Mouse (Mus musculus): Measurements from ENCODE around the gene Sord. TPM values are rescaled to one million over a fixed set of nuclear protein-coding genes. Genes with fewer than 3 reads are reported as not detected.

The Sord gene
- total RNA-seq, 2 experiments from 2014 or later: 15.2 to 18.5 TPM

GRCm38 (mm10) chr2:122241226-122241625, 6.7 kb downstream of the Sord start:
- intact Hi-C loops (cut with DNase I): loop anchor here (5.0 kb wide), 1 partner anchor 169 kb away; no protein-coding TSS in a partner anchor
- no peak for TF ChIP-seq CTCF (IDR thresholded peaks at IDR 0.05)
- DNase-seq (ENCODE audit: extremely low spot score in 1 of 2, low spot score in 2 of 2): no peak
- no peak overlapping the region for H3K4me3 ChIP-seq
- no peak overlapping the region for H3K27ac ChIP-seq

GRCm38 (mm10) chr2:122241935-122242334, 7.4 kb downstream of the Sord start:
- no peak for DNase-seq (ENCODE audit: extremely low spot score in 1 of 2, low spot score in 2 of 2)
- Histone ChIP-seq H3K4me3 (no peak overlapping the region), H3K27ac (no peak overlapping the region)
- no peak for TF ChIP-seq CTCF (IDR thresholded peaks at IDR 0.05)
- intact Hi-C loops (cut with DNase I): loop anchor here (5.0 kb wide), 1 partner anchor 170 kb away; no protein-coding TSS in a partner anchor

- peak; percentile 62 to 74 for DNase-seq (ENCODE audit: extremely low spot score in 1 of 2, low spot score in 2 of 2)
- Histone ChIP-seq H3K27ac (no peak overlapping the region), H3K4me3 (no peak overlapping the region)
- TF ChIP-seq CTCF (IDR thresholded peaks at IDR 0.05): peak; percentile 94
- intact Hi-C loops (cut with DNase I): loop anchor here (1.0 to 5.0 kb wide), 2 partner anchors 49 to 171 kb away; no protein-coding TSS in a partner anchor
Observed at GRCm38 (mm10) chr2:122243671-122244131, 9.2 kb downstream of the Sord start.

GRCm38 (mm10) chr2:122247786-122248185, 13.2 kb downstream of the Sord start:
- no peak for TF ChIP-seq CTCF (IDR thresholded peaks at IDR 0.05)
- Histone ChIP-seq H3K4me3 (no peak overlapping the region), H3K27ac (no peak overlapping the region)
- intact Hi-C loops (cut with DNase I): loop anchor here (5.0 kb wide), 1 partner anchor 55 kb away; no protein-coding TSS in a partner anchor
- no peak for DNase-seq (ENCODE audit: extremely low spot score in 1 of 2, low spot score in 2 of 2)

GRCm38 (mm10) chr2:122255997-122256396, 21.4 kb downstream of the Sord start:
- no peak for TF ChIP-seq CTCF (IDR thresholded peaks at IDR 0.05)
- DNase-seq (ENCODE audit: extremely low spot score in 1 of 2, low spot score in 2 of 2): peak; percentile 24 to 30
- H3K4me3 ChIP-seq: no peak overlapping the region
- H3K27ac ChIP-seq: no peak overlapping the region
- intact Hi-C loops (cut with DNase I): no loop called here

GRCm38 (mm10) chr2:122260729-122261128, 26.2 kb downstream of the Sord start:
- no peak overlapping the region for H3K27ac ChIP-seq
- DNase-seq (ENCODE audit: extremely low spot score in 1 of 2, low spot score in 2 of 2): no peak
- no peak for TF ChIP-seq CTCF (IDR thresholded peaks at IDR 0.05)

GRCm38 (mm10) chr2:122264690-122265089, 30.1 kb downstream of the Sord start:
- Histone ChIP-seq H3K4me3 (no peak overlapping the region), H3K27ac (no peak overlapping the region)
- no peak for TF ChIP-seq CTCF (IDR thresholded peaks at IDR 0.05)
- intact Hi-C loops (cut with DNase I): no loop called here
- no peak for DNase-seq (ENCODE audit: extremely low spot score in 1 of 2, low spot score in 2 of 2)

More at GRCm38 (mm10) chr2:122260729-122261128, 26.2 kb downstream of the Sord start:
- intact Hi-C loops (cut with DNase I): no loop called here
- no peak overlapping the region for H3K4me3 ChIP-seq

GRCm38 (mm10) chr2:122266407-122267193, 32.1 kb downstream of the Sord start:
- TF ChIP-seq CTCF (IDR thresholded peaks at IDR 0.05): no peak
- H3K27ac ChIP-seq: no peak overlapping the region
- intact Hi-C loops (cut with DNase I): no loop called here
- DNase-seq (ENCODE audit: extremely low spot score in 1 of 2, low spot score in 2 of 2): no peak
- no peak overlapping the region for H3K4me3 ChIP-seq

GRCm38 (mm10) chr2:122278769-122279168, 44.2 kb downstream of the Sord start:
- H3K27ac ChIP-seq: no peak overlapping the region
- no peak overlapping the region for H3K4me3 ChIP-seq
- no peak for DNase-seq (ENCODE audit: extremely low spot score in 1 of 2, low spot score in 2 of 2)
- intact Hi-C loops (cut with DNase I): no loop called here
- no peak for TF ChIP-seq CTCF (IDR thresholded peaks at IDR 0.05)

- intact Hi-C loops (cut with DNase I): no loop called here
- Histone ChIP-seq H3K4me3 (no peak overlapping the region), H3K27ac (no peak overlapping the region)
- no peak for DNase-seq (ENCODE audit: extremely low spot score in 1 of 2, low spot score in 2 of 2)
- TF ChIP-seq CTCF (IDR thresholded peaks at IDR 0.05): no peak
Observed at GRCm38 (mm10) chr2:122284091-122284490, 49.5 kb downstream of the Sord start.

- intact Hi-C loops (cut with DNase I): no loop called here
- Histone ChIP-seq H3K27ac (no peak overlapping the region), H3K4me3 (no peak overlapping the region)
Observed at GRCm38 (mm10) chr2:122286137-122286536, 51.6 kb downstream of the Sord start.

GRCm38 (mm10) chr2:122294916-122295315, 60.4 kb downstream of the Sord start:
- Histone ChIP-seq H3K4me3 (no peak overlapping the region), H3K27ac (no peak overlapping the region)
- DNase-seq (ENCODE audit: extremely low spot score in 1 of 2, low spot score in 2 of 2): no peak
- TF ChIP-seq CTCF (IDR thresholded peaks at IDR 0.05): no peak
- intact Hi-C loops (cut with DNase I): no loop called here

More at GRCm38 (mm10) chr2:122286137-122286536, 51.6 kb downstream of the Sord start:
- DNase-seq (ENCODE audit: extremely low spot score in 1 of 2, low spot score in 2 of 2): no peak
- TF ChIP-seq CTCF (IDR thresholded peaks at IDR 0.05): no peak
